Comparison of ENCODE assay signal across 8 mouse cellular contexts in the genomic region with DNA sequence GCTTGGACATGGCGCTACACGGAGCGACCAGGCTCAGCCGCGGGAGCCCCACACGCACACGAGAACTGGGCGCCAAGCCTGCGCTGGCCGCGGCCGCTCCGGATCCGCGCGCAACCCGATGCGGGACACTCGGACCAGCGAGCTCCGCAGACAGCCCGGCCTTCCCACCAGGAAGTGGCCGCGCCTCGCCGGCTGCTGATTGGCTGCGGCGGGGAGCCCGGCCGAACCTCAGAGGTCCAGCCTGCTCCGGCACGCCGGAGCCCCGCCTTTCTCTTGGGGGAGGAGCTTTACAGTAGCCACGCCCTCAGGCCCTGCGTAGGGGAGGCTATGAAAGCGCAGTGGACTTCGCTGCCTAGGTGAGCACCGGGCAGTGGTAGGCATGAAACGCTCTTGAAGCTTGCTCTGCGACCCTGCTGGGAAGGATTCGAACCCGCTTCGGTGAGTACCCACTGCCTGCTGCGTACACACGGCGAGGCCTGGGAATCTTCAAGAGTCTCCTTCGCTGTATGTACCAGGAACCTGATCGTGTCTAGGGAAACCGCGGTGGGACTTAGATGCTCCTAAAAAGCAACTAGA. TPM values are rescaled to one million over a fixed set of nuclear protein-coding genes. Genes with fewer than 3 reads are reported as not detected.
DNase-seq lines count a peak whose midpoint lies in the region; ATAC-seq lines count a peak whose summit lies in the region.

A gene (minus strand): TSS at position 180 of the 576 bp plus-strand sequence.
A gene (plus strand): TSS at position 307 of the 576 bp plus-strand sequence.

- WGBS in hindbrain, embryonic 14.5 days: 1% methylated on average over 46 of the region's 51 CpGs

- H3K9ac ChIP-seq in hindbrain, embryonic 14.5 days: peak within 1 kb of the TSS; percentile 63

- no peaks in the 10 kb centered on the region for H3K27me3 ChIP-seq in hindbrain, embryonic 14.5 days (ENCODE audit: control insufficient read depth, insufficient read depth, low read length)

- H3K27ac ChIP-seq in hindbrain, embryonic 14.5 days: peak within 1 kb of the TSS; percentile 58

- peaks cover 11% of the 10 kb centered on the region; the same call in 1 of the 2 replicates for H3K4me1 ChIP-seq in hindbrain, embryonic 14.5 days (replicated peaks; ENCODE audit: control insufficient read depth, insufficient read depth, low read length)

- no peaks in the 10 kb centered on the region for H3K36me3 ChIP-seq in hindbrain, embryonic 14.5 days (replicated peaks; ENCODE audit: control insufficient read depth, insufficient read depth)

- H3K4me3 ChIP-seq in hindbrain, embryonic 14.5 days (replicated peaks; ENCODE audit: low read length): peak within 1 kb of the TSS; percentile 69

- peak within 1 kb of the TSS; percentile 95 for H3K4me2 ChIP-seq in hindbrain, embryonic 14.5 days (replicated peaks)

- peak; percentile 93 for DNase-seq in R1 (ENCODE audit: low read depth, low spot score)
- DNase-seq in cerebellum, postnatal 25 days: peak; percentile 96 to 98
- DNase-seq in frontal cortex, postnatal 25 days (ENCODE audit: low spot score in 2 of 2): peak; percentile 79 to 88
- peak; percentile 88 for DNase-seq in hindbrain, embryonic 14.5 days (ENCODE audit: low spot score)
- DNase-seq in layer of hippocampus, postnatal 36 days: peak; percentile 93 to 94
- DNase-seq in lung, postnatal 36 days: peak; percentile 98
- peak; percentile 96 for DNase-seq in retina, postnatal 1 day
- DNase-seq in urinary bladder, adult 18-20 months (ENCODE audit: low spot score in 2 of 2): peak; percentile 97 to 99

- ATAC-seq in hindbrain, embryonic 14.5 days (ENCODE audit: low FRiP score): peak; percentile 99

- no peaks in the 10 kb centered on the region for H3K9me3 ChIP-seq in hindbrain, embryonic 14.5 days (ENCODE audit: control insufficient read depth, low read length)

RNA-seq across cellular contexts. Expression of the first gene that starts in this region (rescaled TPM):
- polyA plus RNA-seq in hindbrain, embryonic 14.5 days (2014; fragmentation: Nextera tagmentation; extraction: Ambion mirVana): 51.8 and 54.3 TPM in 2 replicates
- 10 to 100 TPM; 30.9 to 34.4 TPM for total RNA-seq in layer of hippocampus, postnatal 36 days (2021)

RNA-seq across cellular contexts. Expression of the second gene that starts in this region (rescaled TPM):
- polyA plus RNA-seq in hindbrain, embryonic 14.5 days (2014; fragmentation: Nextera tagmentation; extraction: Ambion mirVana): 6.2 and 6.6 TPM in 2 replicates
- 1 to 10 TPM; 9.5 to 9.6 TPM for total RNA-seq in layer of hippocampus, postnatal 36 days (2021)

Comparison
In these comparisons a context has a peak if more than half of its experiments do, and no peak if none do; other contexts are left out.
1. Peak in every context shown above with its lines: DNase-seq, ATAC-seq, H3K4me3 ChIP-seq and H3K27ac ChIP-seq.